Mouse (Mus musculus): ENCODE measurements around the gene Fscn2.
"Not testable (repeated sequence)": the region's sequence is repeated elsewhere in the genome, so short reads cannot be mapped to it uniquely, and the experiment has no call there.

Fscn2 gene

GRCm38 (mm10) chr11:120406445-120406844 is 45.1 kb downstream of the Fscn2 start:
- no peak for DNase-seq

GRCm38 (mm10) chr11:120413621-120414020 is 52.3 kb downstream of the Fscn2 start:
- not testable (repeated sequence) for DNase-seq
